Mouse (Mus musculus) heart, adult 18-20 months (tissue): ENCODE measurements around the gene Spryd3. TPM values are rescaled to one million over a fixed set of nuclear protein-coding genes. Genes with fewer than 3 reads are reported as not detected.

Source experiments
- DNase-seq, 2 experiments: peaks; one replicate each; pipeline ENCODE4 v3.0.0; 2021 to 2022; ENCODE audit warnings: mixed read lengths in 1 of 2
- total RNA-seq, 2 experiments: library from RNA; stranded (reverse); gene quantifications; 2 replicates each; pipeline ENCODE4 v1.2.3; 2021

Spryd3 gene
- total RNA-seq, 2 experiments from 2014 or later = 14.4 to 15.3 TPM

GRCm38 (mm10) chr15:102147674-102148402, 11.8 kb upstream of the Spryd3 start:
- DNase-seq = no peak

GRCm38 (mm10) chr15:102146882-102147281, 10.8 kb upstream of the Spryd3 start:
- DNase-seq = peak; percentile 44 to 78

- no peak for DNase-seq
Observed at GRCm38 (mm10) chr15:102146089-102146488, 10.1 kb upstream of the Spryd3 start.

GRCm38 (mm10) chr15:102145330-102145729, 9.3 kb upstream of the Spryd3 start:
- peak; percentile 50 to 68 for DNase-seq

- DNase-seq = no peak
Observed at GRCm38 (mm10) chr15:102144726-102145125, 8.7 kb upstream of the Spryd3 start.

- DNase-seq = peak; percentile 50 to 58
Observed at GRCm38 (mm10) chr15:102144274-102144711, 8.3 kb upstream of the Spryd3 start, which contains the start of gene Igfbp6. Igfbp6 (plus strand) TSS chr15:102144362.

- DNase-seq = peak; percentile 78 to 82
Observed at GRCm38 (mm10) chr15:102142914-102143912, 7.2 kb upstream of the Spryd3 start.

GRCm38 (mm10) chr15:102141120-102141519, 5.1 kb upstream of the Spryd3 start:
- no peak for DNase-seq

GRCm38 (mm10) chr15:102135522-102136128, 409 bp downstream of the Spryd3 start:
- DNase-seq = no peak

- DNase-seq = no peak
Observed at GRCm38 (mm10) chr15:102134709-102135108, 1.3 kb downstream of the Spryd3 start.

GRCm38 (mm10) chr15:102133314-102133713, 2.7 kb downstream of the Spryd3 start:
- DNase-seq = no peak

- DNase-seq = peak; percentile 75 to 86
Observed at GRCm38 (mm10) chr15:102126303-102126702, 9.7 kb downstream of the Spryd3 start.

GRCm38 (mm10) chr15:102120530-102120929, 15.5 kb downstream of the Spryd3 start:
- DNase-seq = peak; percentile 70 to 84

- peak in 1 of 2 experiments; percentile 65 for DNase-seq
Observed at GRCm38 (mm10) chr15:102119831-102120170, 16.2 kb downstream of the Spryd3 start.

- DNase-seq = no peak
Observed at GRCm38 (mm10) chr15:102119121-102119830, 16.8 kb downstream of the Spryd3 start.

GRCm38 (mm10) chr15:102118591-102118990, 17.4 kb downstream of the Spryd3 start:
- no peak for DNase-seq

- peak; percentile 61 to 72 for DNase-seq
Observed at GRCm38 (mm10) chr15:102117461-102118443, 18.3 kb downstream of the Spryd3 start.

GRCm38 (mm10) chr15:102116753-102117415, 19.1 kb downstream of the Spryd3 start:
- peak; percentile 38 to 45 for DNase-seq

GRCm38 (mm10) chr15:102115731-102116231, 20.3 kb downstream of the Spryd3 start:
- peak; percentile 36 to 38 for DNase-seq
